Mouse (Mus musculus): ENCODE measurements around the gene Limch1. TPM values are rescaled to one million over a fixed set of nuclear protein-coding genes. Genes with fewer than 3 reads are reported as not detected.

Limch1 gene
- polyA plus RNA-seq, 1 experiment, result 4.2 TPM

DNA sequence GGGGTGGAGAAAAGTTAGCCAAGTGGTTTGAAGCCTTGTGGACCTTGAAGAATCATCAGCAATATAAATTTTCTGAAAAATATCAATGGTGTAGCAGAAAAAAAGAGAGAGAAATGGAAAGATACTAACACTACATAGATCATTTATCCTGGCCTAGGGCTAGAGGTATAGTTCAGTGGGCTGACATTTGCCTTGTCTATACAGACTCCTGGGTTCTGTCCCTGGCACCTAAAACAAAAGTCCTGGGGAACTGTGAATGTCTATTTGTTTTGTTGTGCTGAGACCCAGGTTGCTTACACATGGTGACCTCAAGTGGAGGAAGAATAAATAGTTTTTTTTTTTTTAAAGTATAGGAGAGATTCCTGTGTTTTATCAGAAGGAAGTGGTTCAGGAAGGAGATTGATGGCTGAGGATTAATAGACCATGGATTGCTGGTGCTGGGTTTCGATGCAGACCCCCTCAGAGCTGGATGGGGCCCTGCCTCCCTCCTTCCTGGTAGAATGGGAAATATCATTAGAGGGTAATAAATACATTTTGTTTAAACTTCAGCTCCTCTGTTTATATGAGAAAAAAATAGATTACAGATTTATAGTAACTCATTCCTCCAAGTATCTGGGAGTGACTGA is 40.5 kb downstream of the Limch1 start:
- no peak for DNase-seq (ENCODE audit: low spot score)

DNA sequence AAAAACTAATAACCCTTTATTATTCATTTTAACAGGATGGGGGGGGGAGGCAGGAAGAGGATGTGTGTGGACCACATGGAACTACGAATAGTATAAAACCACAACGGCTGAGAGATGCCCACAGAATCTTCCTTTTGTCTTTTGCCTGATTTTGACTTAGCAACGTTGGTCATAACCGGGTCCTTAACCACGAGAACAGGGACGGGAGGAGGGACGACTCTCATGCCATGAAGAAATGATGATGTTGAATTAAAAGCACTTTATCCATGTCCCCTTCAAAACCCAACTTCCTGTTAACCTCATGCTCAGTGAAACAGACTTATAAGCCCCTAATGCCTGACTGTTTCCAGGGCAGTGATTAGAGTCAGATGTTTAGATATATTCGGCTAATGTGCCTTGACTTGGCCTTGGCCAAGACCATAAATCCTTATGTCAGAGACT is 41.0 kb downstream of the Limch1 start:
- no peak for DNase-seq (ENCODE audit: low spot score)

GRCm38 (mm10) chr5:66789041-66789440 is 43.4 kb downstream of the Limch1 start:
- no peak for DNase-seq (ENCODE audit: low spot score)

GRCm38 (mm10) chr5:66791161-66791560 is 45.5 kb downstream of the Limch1 start:
- DNase-seq (ENCODE audit: low spot score), result no peak

- no peak for DNase-seq (ENCODE audit: low spot score)
These were observed 47.6 kb downstream of the Limch1 start for GRCm38 (mm10) chr5:66793251-66793650.

GRCm38 (mm10) chr5:66797326-66797725 is 51.7 kb downstream of the Limch1 start:
- no peak for DNase-seq (ENCODE audit: low spot score)

DNA sequence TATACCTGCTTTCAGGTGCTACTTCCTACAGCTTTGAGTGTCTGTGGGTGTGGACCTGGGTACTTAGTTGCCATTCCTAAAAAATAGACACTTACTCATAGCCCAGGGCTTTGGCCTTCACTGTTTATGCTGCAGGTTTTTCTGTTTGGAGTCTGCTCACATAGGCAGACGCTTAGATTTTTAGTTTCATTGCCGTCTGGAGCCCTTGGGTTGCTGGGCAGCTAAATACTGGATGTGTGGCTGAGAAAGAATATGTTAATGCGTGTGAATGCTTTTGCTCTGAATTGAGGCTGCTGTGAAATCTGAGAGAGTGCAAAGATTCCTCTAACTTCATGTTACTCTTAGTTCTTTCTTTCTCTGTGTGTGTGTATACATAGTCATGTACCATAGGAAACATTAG is 52.5 kb downstream of the Limch1 start:
- DNase-seq (ENCODE audit: low spot score), result no peak

- no peak for DNase-seq (ENCODE audit: low spot score)
These were observed 53.0 kb downstream of the Limch1 start for GRCm38 (mm10) chr5:66798591-66799003.

- no peak for DNase-seq (ENCODE audit: low spot score)
These were observed 54.6 kb downstream of the Limch1 start for GRCm38 (mm10) chr5:66800243-66800642.

DNA sequence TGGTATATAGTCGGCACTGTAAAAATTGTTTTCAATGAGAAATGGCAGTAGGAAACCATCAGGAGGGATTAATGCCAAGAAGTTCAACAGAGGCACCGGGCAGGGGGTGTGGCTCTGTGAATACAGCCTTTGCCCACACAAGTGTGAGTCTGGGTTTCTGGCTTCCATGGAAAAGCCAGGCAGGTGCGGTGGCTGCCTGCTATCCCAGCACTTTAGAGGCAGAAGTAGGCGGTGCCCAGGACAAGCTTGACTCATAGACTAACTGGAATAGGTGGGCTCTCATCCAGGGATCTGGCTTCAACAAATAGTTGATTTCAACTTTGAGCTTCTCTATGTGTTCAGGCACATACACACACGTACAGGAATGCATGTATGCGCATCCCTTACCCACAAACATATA is 55.4 kb downstream of the Limch1 start:
- no peak for DNase-seq (ENCODE audit: low spot score)

GRCm38 (mm10) chr5:66802196-66802595 is 56.6 kb downstream of the Limch1 start:
- DNase-seq (ENCODE audit: low spot score), result no peak

GRCm38 (mm10) chr5:66806335-66806734 is 60.7 kb downstream of the Limch1 start:
- no peak for DNase-seq (ENCODE audit: low spot score)

- no peak for DNase-seq (ENCODE audit: low spot score)
These were observed 62.1 kb downstream of the Limch1 start for GRCm38 (mm10) chr5:66807737-66808136.

GRCm38 (mm10) chr5:66809016-66809570 is 63.5 kb downstream of the Limch1 start:
- DNase-seq (ENCODE audit: low spot score), result no peak

- no peak for DNase-seq (ENCODE audit: low spot score)
These were observed 64.8 kb downstream of the Limch1 start for GRCm38 (mm10) chr5:66810396-66810795.

GRCm38 (mm10) chr5:66814674-66815073 is 69.0 kb downstream of the Limch1 start:
- no peak for DNase-seq (ENCODE audit: low spot score)

GRCm38 (mm10) chr5:66815877-66816276 is 70.2 kb downstream of the Limch1 start:
- DNase-seq (ENCODE audit: low spot score), result no peak

DNA sequence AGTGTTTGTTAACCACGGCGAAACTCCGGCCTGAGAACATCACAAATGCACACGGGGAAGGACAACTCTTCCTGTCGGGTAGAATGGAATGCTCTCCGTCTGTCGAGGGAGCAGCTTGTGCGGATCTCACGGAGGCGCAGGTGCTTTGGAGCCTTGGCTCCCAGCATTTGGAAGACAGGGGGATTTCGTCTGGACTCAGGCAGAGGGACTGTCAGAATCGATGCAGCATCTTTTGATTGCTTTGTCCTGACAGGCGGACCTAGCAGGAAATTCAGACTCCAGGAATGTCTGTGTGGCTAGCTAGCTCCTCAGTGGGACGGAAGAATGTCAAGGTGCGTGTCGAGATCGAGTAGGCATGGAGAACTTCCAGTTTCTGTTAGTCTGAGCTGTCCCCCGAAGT is 71.1 kb downstream of the Limch1 start:
- no peak for DNase-seq (ENCODE audit: low spot score)

DNA sequence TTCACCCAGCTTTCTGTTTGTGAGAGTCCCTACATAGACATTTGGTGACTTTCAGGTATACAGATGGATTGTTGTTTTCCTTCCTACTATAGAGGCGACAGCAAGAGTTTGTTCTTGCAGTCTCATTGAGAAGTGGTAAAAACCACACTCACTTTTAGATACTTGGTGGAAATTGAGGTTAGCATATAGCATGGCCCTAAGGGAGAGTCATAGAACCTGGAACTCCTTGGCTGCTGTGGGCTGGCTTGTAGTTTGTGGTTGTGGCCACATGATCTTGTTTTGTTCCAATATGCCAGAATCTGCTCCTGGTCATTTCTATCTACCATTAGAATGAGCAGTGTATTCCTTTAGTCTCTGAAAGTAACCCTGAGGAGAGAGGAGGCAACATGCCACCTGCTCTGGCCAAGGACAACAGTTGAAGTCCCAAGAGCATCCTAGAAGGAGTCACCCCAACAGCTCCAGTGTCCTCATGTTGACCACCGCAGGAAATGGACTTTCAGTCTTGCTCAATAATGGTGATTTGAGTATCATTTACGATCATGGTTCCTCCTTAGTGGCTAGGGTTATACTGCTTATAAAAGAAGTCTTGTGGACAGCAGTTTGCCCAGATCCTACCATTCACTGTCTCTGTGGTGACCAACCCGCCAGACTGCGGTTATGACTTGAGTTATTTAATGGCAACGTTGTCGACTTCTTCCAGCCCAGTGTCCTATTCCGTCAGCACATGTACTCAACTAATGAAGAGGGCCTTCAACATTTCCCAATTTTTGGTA is 71.7 kb downstream of the Limch1 start:
- DNase-seq (ENCODE audit: low spot score), result no peak

DNA sequence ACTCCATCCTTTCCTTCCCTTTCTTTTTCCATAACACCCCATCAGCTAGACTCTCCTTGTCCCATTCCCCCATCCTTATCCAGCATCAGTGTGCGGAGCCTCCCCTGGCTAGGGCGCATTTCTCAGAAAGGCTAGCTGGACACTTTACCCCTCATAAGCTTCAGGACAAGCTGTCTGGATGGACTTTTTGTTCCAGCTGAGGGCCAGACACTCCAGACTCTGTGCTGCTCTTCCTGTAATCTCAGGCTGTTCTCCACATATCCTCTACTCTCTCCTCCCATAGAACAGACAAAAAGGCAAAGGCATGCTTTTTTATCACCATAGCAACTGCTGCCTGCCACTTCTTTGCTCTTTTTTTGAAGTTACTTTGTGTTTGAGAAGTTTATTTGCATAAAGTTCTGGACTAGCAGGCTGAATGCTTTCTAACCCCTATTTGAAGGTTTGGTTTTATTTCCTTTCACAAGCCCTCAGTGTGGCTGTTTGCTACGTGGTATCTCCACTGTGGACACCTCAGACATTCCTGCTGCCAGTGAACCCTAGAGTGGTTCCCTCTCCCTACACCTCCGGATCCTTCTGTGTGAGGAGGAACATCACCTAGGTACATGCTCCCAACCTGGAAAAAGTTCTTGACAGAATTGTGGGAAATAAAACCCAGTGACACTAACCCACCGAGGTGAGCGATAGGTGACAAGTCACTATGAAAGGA is 77.0 kb downstream of the Limch1 start:
- no peak for DNase-seq (ENCODE audit: low spot score)

- no peak for DNase-seq (ENCODE audit: low spot score)
These were observed 80.0 kb downstream of the Limch1 start for GRCm38 (mm10) chr5:66825586-66825985.

DNA sequence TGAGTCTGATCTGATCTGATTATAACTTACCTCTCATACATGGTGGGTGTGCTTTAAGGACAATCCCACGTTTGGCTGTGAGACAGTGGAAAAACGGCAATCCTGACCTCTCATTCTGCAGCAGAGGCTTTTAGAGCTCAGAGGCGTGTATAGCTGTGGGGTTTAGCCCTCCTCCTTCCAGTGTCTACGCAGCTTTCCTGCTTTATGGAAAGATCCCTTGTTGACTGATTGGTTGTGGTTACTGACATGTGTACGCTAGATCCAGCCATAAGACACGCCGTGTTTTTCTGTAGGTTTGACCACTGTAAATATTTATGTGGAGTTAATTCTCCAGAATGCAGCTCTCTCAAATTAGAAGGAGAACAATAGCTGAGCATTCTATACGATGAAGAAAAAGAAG is 81.2 kb downstream of the Limch1 start:
- no peak for DNase-seq (ENCODE audit: low spot score)

DNA sequence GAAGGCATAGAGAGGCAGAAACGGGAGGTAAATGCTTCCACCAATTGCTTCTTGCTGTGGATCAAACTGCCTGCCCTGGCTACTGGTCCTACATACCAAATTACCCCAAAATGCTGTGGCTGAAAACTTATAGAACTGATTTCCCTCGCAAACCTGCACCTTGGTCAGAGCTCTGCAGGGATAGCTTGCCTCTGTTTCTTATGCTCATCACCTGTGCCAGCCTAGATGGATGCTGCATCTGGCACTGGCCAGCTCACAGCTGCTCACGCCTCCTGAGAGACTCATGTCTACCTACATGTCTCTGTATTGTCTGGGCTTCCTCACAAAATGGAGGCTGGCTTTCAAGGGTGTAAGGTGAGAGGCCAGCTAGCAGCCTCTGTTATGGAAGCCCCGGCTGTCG is 83.9 kb downstream of the Limch1 start:
- DNase-seq (ENCODE audit: low spot score), result no peak
